Mouse (Mus musculus) MEL (cell line): ENCODE measurements around the gene Gstp1. TPM values are rescaled to one million over a fixed set of nuclear protein-coding genes. Genes with fewer than 3 reads are reported as not detected.

Experiments
- DNase-seq: peaks from one replicate; pipeline ENCODE4 v3.0.0; 2011; ENCODE audit warnings: low read depth, low spot score
- H3K27ac ChIP-seq: 2 replicates; pipeline ENCODE4 v1.5.1; 2012; ENCODE audit warnings: low read depth, mild to moderate bottlenecking, control low read depth, low read length, moderate library complexity; ENCODE audit not compliant: control insufficient read depth
- H3K27me3 ChIP-seq, 2 experiments: fragments of 150-350 bp in 1 of 2; sonication (generic) in 1 of 2; 2 replicates each; pipeline ENCODE4 v1.6.1; 2012; ENCODE audit warnings: low read length in 2 of 2, mild to moderate bottlenecking in 2 of 2, improper control_type of control experiment in 1 of 2, moderate library complexity in 1 of 2; ENCODE audit not compliant: insufficient read depth in 2 of 2, control insufficient read depth in 1 of 2
- H3K36me3 ChIP-seq, 2 experiments: 2 replicates each; pipeline ENCODE4 v1.6.1; 2012 to 2014; ENCODE audit warnings: low read length in 2 of 2, improper control_type of control experiment in 1 of 2, inconsistent platforms in 1 of 2, mild to moderate bottlenecking in 1 of 2; ENCODE audit not compliant: insufficient read depth in 2 of 2, control insufficient read depth in 1 of 2
- H3K4me1 ChIP-seq, 2 experiments: fragments of 150-350 bp in 1 of 2; sonication (generic) in 1 of 2; 2 replicates each; pipeline ENCODE4 v1.6.1; 2012; ENCODE audit warnings: low read length in 2 of 2, improper control_type of control experiment in 1 of 2, mild to moderate bottlenecking in 1 of 2; ENCODE audit not compliant: insufficient read depth in 2 of 2, control insufficient read depth in 1 of 2
- H3K4me3 ChIP-seq, 2 experiments: fragments of 150-350 bp in 1 of 2; sonication (generic) in 1 of 2; 2 replicates each; pipeline ENCODE4 v1.5.1; 2012; ENCODE audit warnings: low read depth in 2 of 2, low read length in 2 of 2, mild to moderate bottlenecking in 2 of 2, moderate library complexity in 2 of 2, control low read depth in 1 of 2, improper control_type of control experiment in 1 of 2; ENCODE audit not compliant: control insufficient read depth in 1 of 2, insufficient read depth in 1 of 2
- H3K79me2 ChIP-seq: 2 replicates; pipeline ENCODE4 v1.6.1; 2012; ENCODE audit warnings: mild to moderate bottlenecking, low read length, moderate library complexity; ENCODE audit not compliant: control insufficient read depth, poor library complexity, insufficient read depth
- H3K9ac ChIP-seq: 2 replicates; pipeline ENCODE4 v1.6.1; 2012; ENCODE audit warnings: low read depth, mild to moderate bottlenecking, control low read depth, low read length, moderate library complexity; ENCODE audit not compliant: control insufficient read depth, poor library complexity, severe bottlenecking
- H3K9me3 ChIP-seq: fragments of 150-350 bp; sonication (generic); replicated peaks from 2 replicates; pipeline ENCODE4 v1.6.1; 2012; ENCODE audit warnings: mild to moderate bottlenecking, low read length, improper control_type of control experiment, moderate library complexity; ENCODE audit not compliant: insufficient read depth
- CHD1 ChIP-seq: IDR thresholded peaks from 2 replicates; pipeline ENCODE4 v1.6.1; 2012; ENCODE audit warnings: low read depth, mild to moderate bottlenecking, inconsistent platforms, low read length, improper control_type of control experiment
- CHD2 ChIP-seq: IDR thresholded peaks from 2 replicates; pipeline ENCODE4 v1.6.1; 2011; ENCODE audit warnings: low read length, improper control_type of control experiment
- E2F4 ChIP-seq: IDR thresholded peaks from 2 replicates; pipeline ENCODE4 v1.6.1; 2011; ENCODE audit warnings: low read depth, low read length, improper control_type of control experiment, borderline replicate concordance
- ELF1 ChIP-seq: IDR thresholded peaks from 2 replicates; pipeline ENCODE4 v1.6.1; 2014; ENCODE audit warnings: low read depth, mild to moderate bottlenecking, inconsistent platforms, low read length, improper control_type of control experiment, moderate library complexity
- ETS1 ChIP-seq: IDR thresholded peaks from 2 replicates; pipeline ENCODE4 v1.6.1; 2012; ENCODE audit warnings: low read depth, mild to moderate bottlenecking, inconsistent platforms, low read length, improper control_type of control experiment, moderate library complexity
- GABPA ChIP-seq: IDR thresholded peaks from 2 replicates; pipeline ENCODE4 v1.6.1; 2012; ENCODE audit warnings: low read depth, mild to moderate bottlenecking, inconsistent platforms, low read length, improper control_type of control experiment, moderate library complexity
- HCFC1 ChIP-seq: IDR thresholded peaks from 2 replicates; pipeline ENCODE4 v1.6.1; 2012; ENCODE audit warnings: low read depth, mild to moderate bottlenecking, inconsistent platforms, low read length, improper control_type of control experiment, moderate library complexity
- KAT2A ChIP-seq: conservative IDR thresholded peaks from 2 replicates; pipeline ENCODE4 v1.6.1; 2012; ENCODE audit warnings: low read depth, low read length, improper control_type of control experiment, inconsistent platforms
- MAX ChIP-seq: IDR thresholded peaks from 2 replicates; pipeline ENCODE4 v1.6.1; 2011; ENCODE audit warnings: low read length, improper control_type of control experiment
- MAZ ChIP-seq: IDR thresholded peaks from 2 replicates; pipeline ENCODE4 v1.6.1; 2012; ENCODE audit warnings: low read depth, mild to moderate bottlenecking, inconsistent platforms, low read length, improper control_type of control experiment
- MEF2A ChIP-seq: IDR thresholded peaks from 2 replicates; pipeline ENCODE4 v1.6.1; 2014; ENCODE audit warnings: low read depth, mild to moderate bottlenecking, inconsistent platforms, low read length, improper control_type of control experiment; ENCODE audit not compliant: poor library complexity, insufficient replicate concordance, severe bottlenecking; ENCODE audit errors: extremely low read depth
- MXI1 ChIP-seq: IDR thresholded peaks from 2 replicates; pipeline ENCODE4 v1.6.1; 2011; ENCODE audit warnings: mild to moderate bottlenecking, low read depth, low read length, improper control_type of control experiment
- MYC ChIP-seq: IDR thresholded peaks from 2 replicates; pipeline ENCODE4 v1.6.1; 2011; ENCODE audit warnings: low read depth, mild to moderate bottlenecking, low read length, improper control_type of control experiment, moderate library complexity
- POLR2AphosphoS2 ChIP-seq: IDR thresholded peaks from 2 replicates; pipeline ENCODE4 v1.6.1; 2011; ENCODE audit warnings: low read length, improper control_type of control experiment
- RCOR1 ChIP-seq: IDR thresholded peaks from 2 replicates; pipeline ENCODE4 v1.6.1; 2012; ENCODE audit warnings: low read depth, mild to moderate bottlenecking, inconsistent platforms, low read length, improper control_type of control experiment
- SIN3A ChIP-seq: IDR thresholded peaks from 2 replicates; pipeline ENCODE4 v1.6.1; 2012; ENCODE audit warnings: low read length, improper control_type of control experiment, inconsistent platforms
- TAL1 ChIP-seq: IDR thresholded peaks from 2 replicates; pipeline ENCODE4 v1.6.1; 2012; ENCODE audit warnings: mild to moderate bottlenecking, inconsistent platforms, low read length, moderate library complexity, mixed read lengths
- TCF12 ChIP-seq: IDR thresholded peaks from 2 replicates; pipeline ENCODE4 v1.6.1; 2014; ENCODE audit warnings: low read depth, mild to moderate bottlenecking, inconsistent platforms, low read length, improper control_type of control experiment, moderate library complexity
- USF2 ChIP-seq, 2 experiments: IDR thresholded peaks; 2 replicates each; pipeline ENCODE4 v1.6.1; 2011 to 2012; ENCODE audit warnings: improper control_type of control experiment in 2 of 2, low read length in 2 of 2, borderline replicate concordance in 1 of 2, inconsistent platforms in 1 of 2, low read depth in 1 of 2, mild to moderate bottlenecking in 1 of 2; ENCODE audit not compliant: insufficient read depth in 1 of 2
- ZC3H11A ChIP-seq: IDR thresholded peaks from 2 replicates; pipeline ENCODE4 v1.6.1; 2012; ENCODE audit warnings: low read depth, mild to moderate bottlenecking, inconsistent platforms, low read length, improper control_type of control experiment
- ZKSCAN1 ChIP-seq: IDR thresholded peaks from 2 replicates; pipeline ENCODE4 v1.6.1; 2012; ENCODE audit warnings: low read depth, mild to moderate bottlenecking, inconsistent platforms, low read length, improper control_type of control experiment, moderate library complexity
- ZMIZ1 ChIP-seq: IDR thresholded peaks from 2 replicates; pipeline ENCODE4 v1.6.1; 2012; ENCODE audit warnings: low read depth, mild to moderate bottlenecking, inconsistent platforms, low read length, improper control_type of control experiment, moderate library complexity
- polyA plus RNA-seq, 2 experiments: library from polyadenylated mRNA; stranded (reverse) in 1 of 2; unstranded in 1 of 2; fragments of >175 nt in 1 of 2; fragments of >200 nt in 1 of 2; gene quantifications; 2 replicates each; pipeline versions ENCODE4 v1.2.1 to v1.2.4; 2012; ENCODE audit warnings: low replicate concordance in 2 of 2, low read depth in 1 of 2; ENCODE audit not compliant: insufficient read length in 2 of 2, insufficient read depth in 1 of 2, missing spikeins in 1 of 2
- total RNA-seq: library from RNA; depleted of rRNA; stranded (reverse); fragments of 300-350 nt; gene quantifications from 2 replicates; pipeline ENCODE4 v1.2.3, GENCODE M21; 2012

Gene Gstp1
- total and polyA plus RNA-seq, 3 experiments: 251 to 369 TPM; not detected in 1

- TF ChIP-seq MYC: peak; percentile 86; the same call in 1 of the 2 replicates
- peak; percentile 79 for TF ChIP-seq SIN3A
- TF ChIP-seq MEF2A: no peak
- peak; percentile 17; the same call in 1 of the 2 replicates for TF ChIP-seq ETS1
- 0 out of 2 replicates have a peak, but pooled peaks have one; percentile 33 for TF ChIP-seq MAZ
- peak; percentile 67 for TF ChIP-seq ELF1
- TF ChIP-seq RCOR1: no peak
- TF ChIP-seq GABPA: no peak
- TF ChIP-seq POLR2AphosphoS2: peak; percentile 84
- no peak for TF ChIP-seq TAL1
- no peak for TF ChIP-seq CHD2
- peak; percentile 70 for TF ChIP-seq HCFC1
- no peak; the same call in 1 of the 2 replicates for TF ChIP-seq TCF12
- no peak for TF ChIP-seq CHD1
- TF ChIP-seq MAX: no peak; the same call in 1 of the 2 replicates
- TF ChIP-seq KAT2A: no peak
These were observed 37.5 kb downstream of the Gstp1 start, which contains the start of the genes Nudt8 and Gm49405 (continued) for GRCm38 (mm10) chr19:4000119-4000900.

GRCm38 (mm10) chr19:3999121-3999730 lies 38.6 kb downstream of the Gstp1 start:
- peaks cover 1 to 3% of the 10 kb centered on the region in 2 experiments for H3K27me3 ChIP-seq
- H3K9ac ChIP-seq: peak overlapping the region; percentile 65
- peak overlapping the region; percentile 46 for H3K27ac ChIP-seq
- DNase-seq: peak; percentile 64
- peaks cover 0 to 6% of the 10 kb centered on the region in 2 experiments; a peak in 2 of 4 replicates for H3K36me3 ChIP-seq
- H3K79me2 ChIP-seq: peaks cover 1% of the 10 kb centered on the region; the same call in 1 of the 2 replicates
- no peaks in the 10 kb centered on the region for H3K9me3 ChIP-seq
- TF ChIP-seq ZC3H11A (no peak), SIN3A (no peak), MXI1 (no peak), ZKSCAN1 (no peak), HCFC1 (no peak), E2F4 (no peak), ZMIZ1 (no peak), USF2 (IDR thresholded peaks at IDR 0.05; ENCODE audit: borderline replicate concordance in 1 of 2, insufficient read depth in 1 of 2, low read depth in 1 of 2, low read length in 2 of 2) (no peak)
- peaks cover 0 to 15% of the 10 kb centered on the region in 2 experiments; a peak in 2 of 4 replicates for H3K4me1 ChIP-seq
- peak overlapping the region; percentile 67 to 80 for H3K4me3 ChIP-seq
